Mouse (Mus musculus) T-helper 2 cell (primary cell): ENCODE measurements around the gene Arhgap8.
"Not testable (repeated sequence)": the region's sequence is repeated elsewhere in the genome, so short reads cannot be mapped to it uniquely, and the experiment has no call there.

Experiments
- in situ Hi-C: fragments of 300-600 bp; cut with MboI, MseI; formaldehyde crosslinking; loops from one replicate; pipeline ENCODE4 v1.15.1; 2025; ENCODE audit warnings: high pct_unique_total_duplicates

Arhgap8 gene

GRCm38 (mm10) chr15:84697611-84698011 is 22.2 kb upstream of the Arhgap8 start:
- in situ Hi-C loops, result no loop called here

- in situ Hi-C loops, result no loop called here
These were observed 21.7 kb upstream of the Arhgap8 start for GRCm38 (mm10) chr15:84698189-84698588.

- in situ Hi-C loops, result no loop called here
These were observed 19.6 kb upstream of the Arhgap8 start for GRCm38 (mm10) chr15:84700147-84700794.

GRCm38 (mm10) chr15:84701947-84702346 is 17.9 kb upstream of the Arhgap8 start:
- in situ Hi-C loops, result no loop called here

GRCm38 (mm10) chr15:84702391-84703345 is 17.2 kb upstream of the Arhgap8 start:
- in situ Hi-C loops, result no loop called here

GRCm38 (mm10) chr15:84703992-84704391 is 15.9 kb upstream of the Arhgap8 start:
- in situ Hi-C loops, result no loop called here

GRCm38 (mm10) chr15:84705351-84705901 is 14.4 kb upstream of the Arhgap8 start:
- in situ Hi-C loops, result no loop called here

GRCm38 (mm10) chr15:84706983-84707619 is 12.8 kb upstream of the Arhgap8 start:
- in situ Hi-C loops, result no loop called here

- in situ Hi-C loops, result no loop called here
These were observed 7.1 kb upstream of the Arhgap8 start for GRCm38 (mm10) chr15:84712566-84713405.

GRCm38 (mm10) chr15:84714730-84715129 is 5.1 kb upstream of the Arhgap8 start:
- in situ Hi-C loops, result no loop called here

GRCm38 (mm10) chr15:84715132-84715531 is 4.7 kb upstream of the Arhgap8 start:
- in situ Hi-C loops, result no loop called here

- in situ Hi-C loops, result not testable (repeated sequence)
These were observed 2.1 kb upstream of the Arhgap8 start for GRCm38 (mm10) chr15:84717570-84718270.

- in situ Hi-C loops, result no loop called here
These were observed 1.1 kb upstream of the Arhgap8 start for GRCm38 (mm10) chr15:84718785-84719184.

- in situ Hi-C loops, result no loop called here
These were observed 696 bp downstream of the Arhgap8 start for GRCm38 (mm10) chr15:84720291-84721204.

GRCm38 (mm10) chr15:84723656-84724055 is 3.8 kb downstream of the Arhgap8 start:
- in situ Hi-C loops, result not testable (repeated sequence)

- in situ Hi-C loops, result no loop called here
These were observed 4.3 kb downstream of the Arhgap8 start for GRCm38 (mm10) chr15:84724199-84724598.

GRCm38 (mm10) chr15:84729685-84730084 is 9.8 kb downstream of the Arhgap8 start:
- in situ Hi-C loops, result no loop called here

GRCm38 (mm10) chr15:84730893-84731292 is 11.0 kb downstream of the Arhgap8 start:
- in situ Hi-C loops, result no loop called here

- in situ Hi-C loops, result no loop called here
These were observed 12.0 kb downstream of the Arhgap8 start for GRCm38 (mm10) chr15:84731676-84732424.
